8 mouse cellular contexts compared by ENCODE assay signal in genomic region chr3:97297553-97298432, GRCm38 (mm10). TPM values are rescaled to one million over a fixed set of nuclear protein-coding genes. Genes with fewer than 3 reads are reported as not detected.
DNase-seq lines count a peak whose midpoint lies in the region; ATAC-seq lines count a peak whose summit lies in the region.

TSS of gene Bcl9 (minus strand) at chr3:97297917.

- intact Hi-C loops in gastrocnemius, postnatal 14 days (cut with DNase I; ENCODE audit: low total_unique reads) = loop anchor here (5.0 kb wide), 1 partner anchor 70 kb away; no protein-coding TSS in a partner anchor

- peak; percentile 94 for DNase-seq in adipocyte (ENCODE audit: low spot score)
- DNase-seq in gastrocnemius, postnatal 14 days = peak; percentile 82
- peak; percentile 62 for DNase-seq in induced T-regulatory cell, adult 2 months (ENCODE audit: low read depth)
- DNase-seq in left cerebral cortex, adult 8-10 months (ENCODE audit: low spot score in 2 of 2) = peak; percentile 66 to 90
- peak; percentile 89 to 92 for DNase-seq in right cerebral cortex, adult 2 months (ENCODE audit: low spot score in 2 of 2)
- peak; percentile 79 to 84 for DNase-seq in urinary bladder, postnatal 4 days (ENCODE audit: low spot score in 2 of 2)

- peak; percentile 80 for ATAC-seq in common myeloid progenitor, adult 5-6 weeks (replicated peaks; ENCODE audit: low read depth, poor library complexity, severe bottlenecking)
- ATAC-seq in megakaryocyte, adult 5-6 weeks (ENCODE audit: poor library complexity, severe bottlenecking) = peak; percentile 64

RNA-seq across cellular contexts. Expression of gene Bcl9, which starts in this region (rescaled TPM):
- total RNA-seq in common myeloid progenitor, adult 5-6 weeks (2017) = 4.1 and 6.6 TPM in 2 replicates
- 1 to 10 TPM; 4.3 to 5.2 TPM for total RNA-seq in gastrocnemius, postnatal 14 days (2021)
- total RNA-seq in left cerebral cortex, adult 8-10 months (2022) = 10 to 100 TPM; 43.1 to 54.8 (median 50.6) TPM
- 10.2 and 12.7 TPM in 2 replicates for total RNA-seq in megakaryocyte, adult 5-6 weeks (2015)
- total RNA-seq in megakaryocyte, adult 5-6 weeks (2017) = 3.0 and 4.1 TPM in 2 replicates

Comparison
In these comparisons a context has a peak if more than half of its experiments do, and no peak if none do; other contexts are left out.
1. Peak in every context shown above with its lines: DNase-seq and ATAC-seq.